ENCODE assay signal across 12 mouse cellular contexts in the genomic region with DNA sequence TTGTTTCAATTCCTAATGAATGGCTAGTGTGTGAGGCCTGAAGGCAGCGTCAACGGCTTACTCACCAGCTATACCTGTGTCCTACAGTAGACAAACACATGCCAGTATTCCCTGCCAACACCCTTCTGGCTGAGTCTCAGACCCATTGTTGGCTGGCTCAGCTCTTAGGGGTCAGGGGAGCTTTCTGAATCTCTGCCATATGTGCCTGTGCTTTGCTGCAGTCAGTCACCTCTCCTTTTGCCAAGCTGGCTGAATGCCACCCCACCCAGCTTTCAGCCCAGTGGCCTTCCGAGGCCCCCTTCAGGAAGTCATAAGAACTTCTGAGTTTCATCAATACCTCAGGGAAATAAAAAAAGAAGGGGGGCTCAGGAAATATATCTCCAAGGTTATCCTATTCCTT.
DNase-seq lines count a peak whose midpoint lies in the region; ATAC-seq lines count a peak whose summit lies in the region.
"Had no signal": no experiment of that assay in that cellular context is flagged by ENCODE, and none has a peak within 500 bp of the region (broad histone marks: within the 10 kb centered on the region; RNA-seq: fewer than 3 reads in every experiment).

No protein-coding gene starts in this region.

- no peaks in the 10 kb centered on the region for H3K36me3 ChIP-seq in hindbrain, embryonic 14.5 days (replicated peaks; ENCODE audit: control insufficient read depth, insufficient read depth)
- no peaks in the 10 kb centered on the region for H3K36me3 ChIP-seq in hindbrain, embryonic 10.5 days
- H3K36me3 ChIP-seq in midbrain, embryonic 16.5 days (ENCODE audit: control insufficient read depth, insufficient read depth, low read length): no peaks in the 10 kb centered on the region

- no peaks in the 10 kb centered on the region for H3K4me1 ChIP-seq in hindbrain, embryonic 14.5 days (replicated peaks; ENCODE audit: control insufficient read depth, insufficient read depth, low read length)
- H3K4me1 ChIP-seq in hindbrain, embryonic 10.5 days (replicated peaks): no peaks in the 10 kb centered on the region
- H3K4me1 ChIP-seq in midbrain, embryonic 16.5 days (ENCODE audit: control insufficient read depth, insufficient read depth, low read length): no peaks in the 10 kb centered on the region

- H3K27ac ChIP-seq in hindbrain, embryonic 14.5 days: no peak overlapping the region
- no peak overlapping the region for H3K27ac ChIP-seq in hindbrain, embryonic 10.5 days
- no peak overlapping the region for H3K27ac ChIP-seq in midbrain, embryonic 16.5 days (ENCODE audit: low read length)

- H3K4me2 ChIP-seq in hindbrain, embryonic 14.5 days (replicated peaks): no peak overlapping the region
- no peak overlapping the region for H3K4me2 ChIP-seq in midbrain, embryonic 16.5 days (ENCODE audit: low read length)

- ATAC-seq in hindbrain, embryonic 14.5 days (ENCODE audit: low FRiP score): peak; percentile 73; the same call in 1 of the 2 replicates
- ATAC-seq in cerebellum, adult (ENCODE audit: insufficient number of reproducible peaks, low FRiP score, low TSS enrichment): peak; percentile 89
- peak; percentile 62; the same call in 1 of the 2 replicates for ATAC-seq in midbrain, embryonic 16.5 days

- no peak overlapping the region for H3K9ac ChIP-seq in hindbrain, embryonic 14.5 days
- H3K9ac ChIP-seq in midbrain, embryonic 16.5 days (ENCODE audit: low read depth, low read length): no peak overlapping the region

- 86% methylated on average over 3 of the region's 3 CpGs for WGBS in hindbrain, embryonic 14.5 days
- 94% methylated on average over 3 of the region's 3 CpGs for WGBS in hindbrain, embryonic 10.5 days
- WGBS in midbrain, embryonic 16.5 days: 91% methylated on average over 3 of the region's 3 CpGs

- H3K4me3 ChIP-seq in hindbrain, embryonic 14.5 days (replicated peaks; ENCODE audit: low read length): no peak overlapping the region
- H3K4me3 ChIP-seq in hindbrain, embryonic 10.5 days: no peak overlapping the region
- no peak overlapping the region for H3K4me3 ChIP-seq in midbrain, embryonic 16.5 days (ENCODE audit: low read depth, low read length)
- H3K4me3 ChIP-seq: erythroblast, embryonic 14.5 days had no signal

- DNase-seq in hindbrain, embryonic 14.5 days (ENCODE audit: low spot score): peak; percentile 40
- DNase-seq in hindbrain, embryonic 10.5 days (ENCODE audit: low spot score): no peak
- DNase-seq in ovary, postnatal 36 days (ENCODE audit: low spot score): peak; percentile 21
- DNase-seq in ovary, postnatal 10 days (ENCODE audit: low spot score): no peak
- no peak for DNase-seq in lung, postnatal 14 days
- no peak for DNase-seq in urinary bladder, postnatal 4 days (ENCODE audit: low spot score in 2 of 2)
- DNase-seq: liver; lung, postnatal 36 days; thymus, adult 2 months had no signal

- H3K9me3 ChIP-seq in hindbrain, embryonic 14.5 days (ENCODE audit: control insufficient read depth, low read length): no peaks in the 10 kb centered on the region
- no peaks in the 10 kb centered on the region for H3K9me3 ChIP-seq in hindbrain, embryonic 10.5 days
- H3K9me3 ChIP-seq in midbrain, embryonic 16.5 days (replicated peaks; ENCODE audit: control insufficient read depth, low read length, poor library complexity, severe bottlenecking): no peaks in the 10 kb centered on the region

- H3K27me3 ChIP-seq in hindbrain, embryonic 14.5 days (ENCODE audit: control insufficient read depth, insufficient read depth, low read length): no peaks in the 10 kb centered on the region
- no peaks in the 10 kb centered on the region for H3K27me3 ChIP-seq in hindbrain, embryonic 10.5 days (ENCODE audit: insufficient read depth, poor library complexity, severe bottlenecking)
- H3K27me3 ChIP-seq in midbrain, embryonic 16.5 days (ENCODE audit: control insufficient read depth, insufficient read depth, low read depth, low read length): no peaks in the 10 kb centered on the region

Comparison
In these comparisons a context has a peak if more than half of its experiments do, and no peak if none do; other contexts are left out.
1. DNase-seq: peak in hindbrain, embryonic 14.5 days (single experiment) and ovary, postnatal 36 days (single experiment); none in hindbrain, embryonic 10.5 days (single experiment), ovary, postnatal 10 days (single experiment), lung, postnatal 14 days (single experiment) and urinary bladder, postnatal 4 days (0 of 2).
2. Peak in every context shown above with its lines, with median percentiles within 50 percentile points of each other: ATAC-seq.